Mouse (Mus musculus) midbrain, embryonic 12.5 days (tissue): ENCODE results near the gene Numbl. TPM values are rescaled to one million over a fixed set of nuclear protein-coding genes. Genes with fewer than 3 reads are reported as not detected.
A peak's percentile ranks its signal among the peaks of the same experiment; 100 is the strongest.

Experiments used
- ATAC-seq: fragments of 200-750 bp; cut with Nextera tagmentation; 2 replicates; pipeline ENCODE4 v1.8.0; 2017; ENCODE audit warnings: low read depth, moderate TSS enrichment, moderate library complexity; ENCODE audit not compliant: low FRiP score
- H3K27ac ChIP-seq: fragments of 300-500 bp; sonication (generic); replicated peaks from 2 replicates; pipeline ENCODE4 v1.5.1; 2016; ENCODE audit warnings: mild to moderate bottlenecking
- H3K27me3 ChIP-seq: fragments of 300-500 bp; sonication (generic); 2 replicates; pipeline ENCODE4 v1.6.1; 2016; ENCODE audit warnings: mild to moderate bottlenecking
- H3K36me3 ChIP-seq: fragments of 300-500 bp; sonication (generic); 2 replicates; pipeline ENCODE4 v1.6.1; 2016
- H3K4me1 ChIP-seq: fragments of 300-500 bp; sonication (generic); 2 replicates; pipeline ENCODE4 v1.6.1; 2016
- H3K4me2 ChIP-seq: fragments of 300-500 bp; sonication (generic); replicated peaks from 2 replicates; pipeline ENCODE4 v1.6.1; 2016; ENCODE audit warnings: mild to moderate bottlenecking, moderate library complexity
- H3K4me3 ChIP-seq: fragments of 300-500 bp; sonication (generic); 2 replicates; pipeline ENCODE4 v1.5.1; 2016; ENCODE audit warnings: mild to moderate bottlenecking
- H3K9ac ChIP-seq: fragments of 300-500 bp; sonication (generic); replicated peaks from 2 replicates; pipeline ENCODE4 v1.6.1; 2016; ENCODE audit warnings: mild to moderate bottlenecking, moderate library complexity
- H3K9me3 ChIP-seq: fragments of 300-500 bp; sonication (generic); 2 replicates; pipeline ENCODE4 v1.6.1; 2016; ENCODE audit warnings: mild to moderate bottlenecking
- WGBS: fragments of 180-500 bp; shearing (Covaris S2); methylation state at CpG from one replicate; pipeline ENCODE4 v1.1.7; 2016; 5-methylcytosine and 5-hydroxymethylcytosine counted together
- polyA plus RNA-seq: library from polyadenylated mRNA; unstranded; fragments of >200 nt; fragmentation: Nextera tagmentation; extraction: Ambion mirVana; gene quantifications from 2 replicates; pipeline ENCODE4 v1.2.1, GENCODE M21; 2016

Gene Numbl
- polyA plus RNA-seq, 1 experiment from 2014 or later: 61.2 TPM

- no peak overlapping the region for H3K4me2 ChIP-seq
- ATAC-seq: no peak
- no peaks in the 10 kb centered on the region for H3K4me1 ChIP-seq
- H3K9me3 ChIP-seq: no peaks in the 10 kb centered on the region
- no peaks in the 10 kb centered on the region for H3K36me3 ChIP-seq
- 86% methylated on average over 4 of the region's 4 CpGs for WGBS
- H3K9ac ChIP-seq: no peak overlapping the region
- no peak overlapping the region for H3K4me3 ChIP-seq
- H3K27ac ChIP-seq: no peak overlapping the region
- peaks cover 9% of the 10 kb centered on the region; the same call in 1 of the 2 replicates for H3K27me3 ChIP-seq
These were observed 42.1 kb downstream of the Numbl start for GRCm38 (mm10) chr7:27300351-27300750.

GRCm38 (mm10) chr7:27300801-27301200, 42.6 kb downstream of the Numbl start:
- Histone ChIP-seq H3K4me1 (no peaks in the 10 kb centered on the region), H3K4me2 (no peak overlapping the region), H3K4me3 (no peak overlapping the region), H3K9ac (no peak overlapping the region), H3K9me3 (no peaks in the 10 kb centered on the region), H3K27me3 (peaks cover 9% of the 10 kb centered on the region; the same call in 1 of the 2 replicates), H3K36me3 (no peaks in the 10 kb centered on the region), H3K27ac (no peak overlapping the region)
- WGBS: 93% methylated on average over 5 of the region's 5 CpGs
- ATAC-seq: no peak

GRCm38 (mm10) chr7:27302172-27302571, 43.9 kb downstream of the Numbl start:
- Histone ChIP-seq H3K9me3 (no peaks in the 10 kb centered on the region), H3K27ac (no peak overlapping the region), H3K9ac (no peak overlapping the region), H3K4me3 (no peak overlapping the region), H3K4me1 (no peaks in the 10 kb centered on the region), H3K4me2 (no peak overlapping the region), H3K36me3 (no peaks in the 10 kb centered on the region), H3K27me3 (peaks cover 9% of the 10 kb centered on the region; the same call in 1 of the 2 replicates)
- 12% methylated on average over 11 of the region's 11 CpGs for WGBS
- ATAC-seq: peak; percentile 30; the same call in 1 of the 2 replicates

GRCm38 (mm10) chr7:27305091-27305730, 47.0 kb downstream of the Numbl start:
- H3K36me3 ChIP-seq: no peaks in the 10 kb centered on the region
- no peak overlapping the region for H3K4me2 ChIP-seq
- H3K4me3 ChIP-seq: no peak overlapping the region
- peaks cover 5% of the 10 kb centered on the region; the same call in 1 of the 2 replicates for H3K4me1 ChIP-seq
- peaks cover 26% of the 10 kb centered on the region for H3K27me3 ChIP-seq
- no peaks in the 10 kb centered on the region for H3K9me3 ChIP-seq
- ATAC-seq: no peak
- H3K9ac ChIP-seq: no peak overlapping the region
- WGBS: 89% methylated on average over 17 of the region's 17 CpGs
- no peak overlapping the region for H3K27ac ChIP-seq

- no peak overlapping the region for H3K27ac ChIP-seq
These were observed 48.2 kb downstream of the Numbl start for GRCm38 (mm10) chr7:27306161-27307160.

GRCm38 (mm10) chr7:27307551-27307950, 49.3 kb downstream of the Numbl start:
- H3K27ac ChIP-seq: no peak overlapping the region
- ATAC-seq: no peak
- H3K36me3 ChIP-seq: no peaks in the 10 kb centered on the region
- no peak overlapping the region for H3K9ac ChIP-seq
- H3K4me1 ChIP-seq: peaks cover 10% of the 10 kb centered on the region
- no peak overlapping the region for H3K4me2 ChIP-seq
- WGBS: 51% methylated on average over 9 of the region's 9 CpGs
- H3K9me3 ChIP-seq: no peaks in the 10 kb centered on the region
- H3K27me3 ChIP-seq: peaks cover 34% of the 10 kb centered on the region
- H3K4me3 ChIP-seq: no peak overlapping the region

More at GRCm38 (mm10) chr7:27306161-27307160, 48.2 kb downstream of the Numbl start:
- no peak for ATAC-seq
- Histone ChIP-seq H3K4me2 (no peak overlapping the region), H3K4me3 (no peak overlapping the region), H3K9me3 (no peaks in the 10 kb centered on the region), H3K36me3 (no peaks in the 10 kb centered on the region), H3K9ac (no peak overlapping the region), H3K4me1 (peaks cover 10% of the 10 kb centered on the region), H3K27me3 (peaks cover 34% of the 10 kb centered on the region)
- WGBS: 78% methylated on average over 24 of the region's 24 CpGs

GRCm38 (mm10) chr7:27308821-27309549, 50.8 kb downstream of the Numbl start:
- Histone ChIP-seq H3K27me3 (peaks cover 28% of the 10 kb centered on the region), H3K27ac (no peak overlapping the region), H3K36me3 (peaks cover under 1% of the 10 kb centered on the region; the same call in 1 of the 2 replicates), H3K9ac (no peak overlapping the region), H3K4me1 (peaks cover 10% of the 10 kb centered on the region), H3K4me3 (peak overlapping the region; percentile 25; the same call in 1 of the 2 replicates), H3K4me2 (peak overlapping the region; percentile 52), H3K9me3 (peaks cover 6% of the 10 kb centered on the region)
- WGBS: 13% methylated on average over 28 of the region's 28 CpGs
- ATAC-seq: no peak

GRCm38 (mm10) chr7:27309832-27310231, 51.6 kb downstream of the Numbl start:
- Histone ChIP-seq H3K9me3 (peaks cover 11% of the 10 kb centered on the region), H3K4me3 (no peak overlapping the region), H3K4me2 (no peak overlapping the region), H3K4me1 (peaks cover 10% of the 10 kb centered on the region), H3K27ac (no peak overlapping the region), H3K36me3 (peaks cover 6% of the 10 kb centered on the region; the same call in 1 of the 2 replicates), H3K27me3 (peaks cover 28% of the 10 kb centered on the region), H3K9ac (no peak overlapping the region)
- ATAC-seq: no peak; the same call in 1 of the 2 replicates
- 42% methylated on average over 3 of the region's 3 CpGs for WGBS

GRCm38 (mm10) chr7:27310306-27310705, 52.1 kb downstream of the Numbl start:
- H3K4me2 ChIP-seq: peak overlapping the region; percentile 52
- 5% methylated on average over 17 of the region's 17 CpGs for WGBS
- H3K4me1 ChIP-seq: peaks cover 10% of the 10 kb centered on the region
- H3K27ac ChIP-seq: no peak overlapping the region
- no peak; the same call in 1 of the 2 replicates for ATAC-seq
- H3K9me3 ChIP-seq: peaks cover 11% of the 10 kb centered on the region
- H3K27me3 ChIP-seq: peaks cover 28% of the 10 kb centered on the region
- H3K9ac ChIP-seq: 0 out of 2 replicates have a peak overlapping the region, but pooled peaks have one; percentile 4
- H3K4me3 ChIP-seq: peak overlapping the region; percentile 31
- peaks cover 6% of the 10 kb centered on the region; the same call in 1 of the 2 replicates for H3K36me3 ChIP-seq

GRCm38 (mm10) chr7:27310996-27311535, 52.8 kb downstream of the Numbl start:
- ATAC-seq: no peak
- H3K9ac ChIP-seq: no peak overlapping the region
- peaks cover 6% of the 10 kb centered on the region; the same call in 1 of the 2 replicates for H3K36me3 ChIP-seq
- peaks cover 28% of the 10 kb centered on the region for H3K27me3 ChIP-seq
- WGBS: 50% methylated on average over 8 of the region's 8 CpGs
- H3K4me1 ChIP-seq: peaks cover 14% of the 10 kb centered on the region
- no peak overlapping the region for H3K27ac ChIP-seq
- peaks cover 11% of the 10 kb centered on the region for H3K9me3 ChIP-seq
- H3K4me2 ChIP-seq: no peak overlapping the region
- H3K4me3 ChIP-seq: no peak overlapping the region

GRCm38 (mm10) chr7:27311651-27312284, 53.5 kb downstream of the Numbl start:
- Histone ChIP-seq H3K4me1 (peaks cover 18% of the 10 kb centered on the region), H3K9ac (no peak overlapping the region), H3K4me2 (no peak overlapping the region), H3K4me3 (no peak overlapping the region), H3K27me3 (peaks cover 28% of the 10 kb centered on the region), H3K27ac (no peak overlapping the region), H3K36me3 (peaks cover 6% of the 10 kb centered on the region; the same call in 1 of the 2 replicates), H3K9me3 (peaks cover 11% of the 10 kb centered on the region)
- ATAC-seq: no peak
- WGBS: 95% methylated on average over 12 of the region's 12 CpGs
